Mouse (Mus musculus) heart, postnatal 0 days (tissue): ENCODE measurements at regions not wholly inside any gene's neighbourhood (a gene's known extent, or its start where the extent isn't known, plus 50 kb on each side); places are given as distances from the start of the nearest gene placed in this dataset.

Source experiments
- CTCF ChIP-seq: IDR thresholded peaks from 2 replicates; pipeline ENCODE4 v1.5.1; 2016; ENCODE audit warnings: antibody characterized with exemption, control low read depth, low read depth
- EP300 ChIP-seq: IDR thresholded peaks from 2 replicates; pipeline ENCODE4 v1.6.1; 2016; ENCODE audit warnings: antibody characterized with exemption, low read depth

- no peak for TF ChIP-seq EP300
- no peak for TF ChIP-seq CTCF
Measured at GRCm38 (mm10) chr3:35340525-35340924, 413.4 kb upstream of the Atp11b start.
